Mouse (Mus musculus): ENCODE measurements around the gene Il11ra1.
A peak's percentile ranks its signal among the peaks of the same experiment; 100 is the strongest.
"Not testable (repeated sequence)": the region's sequence is repeated elsewhere in the genome, so short reads cannot be mapped to it uniquely, and the experiment has no call there.

Gene Il11ra1

DNA sequence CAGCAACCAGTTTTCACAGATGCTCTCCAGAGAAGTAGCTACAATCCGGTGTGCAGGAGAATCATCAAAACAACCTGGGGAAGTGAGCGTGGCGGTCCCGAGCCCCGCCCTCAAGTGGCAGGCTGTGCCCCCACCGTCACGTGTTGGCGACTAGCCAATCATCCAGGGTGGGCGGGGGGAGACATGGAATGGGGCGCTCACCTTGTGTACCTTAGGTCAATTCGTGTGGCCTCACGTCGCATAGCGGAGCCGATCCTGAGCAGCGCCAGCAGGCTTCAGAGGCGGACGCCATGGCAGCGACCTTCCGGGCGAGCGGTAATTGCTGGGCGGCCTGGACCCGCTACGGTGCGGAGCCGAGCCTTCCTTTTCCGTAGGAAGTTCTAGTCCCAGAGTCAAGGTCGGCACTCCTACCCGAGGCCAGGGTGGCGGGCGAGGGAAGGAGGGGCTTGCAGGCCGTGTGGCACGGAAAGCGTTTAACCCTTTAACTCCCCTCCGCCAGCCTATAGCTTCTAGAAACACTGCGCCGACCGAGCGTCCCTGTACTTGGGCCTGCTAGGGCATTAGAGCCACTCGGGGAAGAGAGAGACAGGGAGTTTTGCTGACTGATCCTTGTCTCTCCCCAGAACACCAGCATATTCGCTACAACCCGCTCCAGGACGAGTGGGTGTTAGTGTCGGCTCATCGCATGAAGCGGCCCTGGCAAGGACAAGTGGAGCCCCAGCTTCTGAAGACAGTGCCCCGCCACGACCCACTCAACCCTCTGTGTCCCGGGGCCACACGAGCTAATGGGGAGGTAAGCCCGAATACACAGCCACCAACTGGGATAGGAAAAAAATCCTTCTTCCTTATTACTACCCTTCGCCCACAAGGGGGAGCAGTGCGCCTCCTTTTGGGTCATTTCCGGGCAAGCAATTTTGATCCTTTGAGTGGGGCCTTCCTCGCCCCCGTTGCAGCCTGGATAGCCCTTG lies 55.8 kb downstream of the Il11ra1 start, which contains the start of gene Sigmar1:
TSS of gene Sigmar1 (minus strand) at position 820 of the 968 bp plus-strand sequence.
- peak; percentile 83 for DNase-seq (ENCODE audit: low spot score)

DNA sequence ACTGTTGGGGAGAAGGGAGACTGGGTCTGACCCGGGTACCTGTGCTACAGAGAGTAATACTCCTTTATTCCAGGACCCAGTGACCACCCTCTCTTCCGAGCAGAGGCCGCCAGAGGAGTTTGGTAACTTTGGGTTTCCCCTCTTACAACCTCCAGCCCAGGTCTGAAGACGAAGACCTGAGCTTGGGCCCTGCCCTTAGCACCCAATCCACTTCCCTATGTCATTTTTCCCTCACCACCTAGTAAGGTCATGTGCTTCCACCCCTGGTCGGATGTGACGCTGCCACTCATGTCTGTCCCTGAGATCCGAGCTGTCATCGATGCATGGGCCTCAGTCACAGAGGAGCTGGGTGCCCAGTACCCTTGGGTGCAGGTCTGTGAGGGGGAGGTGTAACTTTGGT lies 56.7 kb downstream of the Il11ra1 start:
- DNase-seq (ENCODE audit: low spot score) = no peak

- DNase-seq (ENCODE audit: low spot score) = no peak
Observed at GRCm38 (mm10) chr4:41757321-41757720, 57.5 kb downstream of the Il11ra1 start.

- no peak for DNase-seq (ENCODE audit: low spot score)
Observed at GRCm38 (mm10) chr4:41758021-41758420, 58.2 kb downstream of the Il11ra1 start.

- DNase-seq (ENCODE audit: low spot score) = no peak
Observed at GRCm38 (mm10) chr4:41758701-41759100, 58.9 kb downstream of the Il11ra1 start.

GRCm38 (mm10) chr4:41759206-41759605 lies 59.4 kb downstream of the Il11ra1 start:
- DNase-seq (ENCODE audit: low spot score) = peak; percentile 38

GRCm38 (mm10) chr4:41759656-41760287 lies 60.0 kb downstream of the Il11ra1 start:
- DNase-seq (ENCODE audit: low spot score) = peak; percentile 30

- DNase-seq (ENCODE audit: low spot score) = peak; percentile 91
Observed at GRCm38 (mm10) chr4:41760288-41760721, 60.5 kb downstream of the Il11ra1 start.

GRCm38 (mm10) chr4:41760911-41761310 lies 61.1 kb downstream of the Il11ra1 start:
- no peak for DNase-seq (ENCODE audit: low spot score)

GRCm38 (mm10) chr4:41761680-41762079 lies 61.9 kb downstream of the Il11ra1 start:
- DNase-seq (ENCODE audit: low spot score) = no peak

GRCm38 (mm10) chr4:41762099-41762687 lies 62.4 kb downstream of the Il11ra1 start:
- DNase-seq (ENCODE audit: low spot score) = peak; percentile 17

DNA sequence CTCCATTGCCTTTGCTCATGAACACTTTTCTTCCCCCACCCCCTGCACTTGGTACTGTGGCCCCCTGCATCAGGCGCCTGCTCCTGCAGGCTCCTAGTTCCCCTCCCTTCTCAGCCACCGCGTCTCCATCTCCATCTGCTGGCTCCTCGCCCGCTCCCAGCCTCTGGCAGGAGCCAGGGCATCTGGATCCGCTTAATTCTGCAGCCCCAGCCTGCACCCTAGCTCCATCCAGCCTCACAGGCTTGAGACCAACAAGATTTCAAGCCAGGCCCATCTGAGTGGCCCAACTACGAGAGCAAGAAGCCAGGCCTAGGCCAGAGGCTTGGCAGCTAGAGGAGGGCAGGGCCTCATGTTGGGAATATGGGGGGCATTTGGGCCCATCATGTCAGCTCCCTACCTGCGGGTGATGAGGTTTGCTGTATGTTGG lies 62.9 kb downstream of the Il11ra1 start:
- DNase-seq (ENCODE audit: low spot score) = peak; percentile 60

GRCm38 (mm10) chr4:41763176-41763575 lies 63.4 kb downstream of the Il11ra1 start:
- not testable (repeated sequence) for DNase-seq (ENCODE audit: low spot score)

DNA sequence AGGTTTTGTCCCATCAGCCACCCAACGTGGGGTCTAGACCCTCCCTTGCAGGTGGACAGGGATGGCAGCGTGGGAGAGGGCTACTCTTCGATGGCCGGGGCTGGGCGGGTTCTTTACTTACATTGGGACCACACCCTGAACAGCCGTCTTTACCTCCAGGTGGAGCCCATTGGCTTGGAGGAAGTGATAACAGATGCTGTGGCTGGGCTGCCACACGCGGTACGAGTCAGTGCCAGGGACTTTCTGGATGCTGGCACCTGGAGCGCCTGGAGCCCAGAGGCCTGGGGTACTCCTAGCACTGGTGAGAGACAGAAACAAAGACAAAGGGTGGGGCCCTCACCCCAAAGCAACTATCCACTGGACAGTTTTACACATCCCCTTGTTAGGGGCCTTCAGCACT lies 67.5 kb downstream of the Il11ra1 start:
- DNase-seq (ENCODE audit: low spot score) = not testable (repeated sequence)

GRCm38 (mm10) chr4:41772946-41773345 lies 73.2 kb downstream of the Il11ra1 start:
- not testable (repeated sequence) for DNase-seq (ENCODE audit: low spot score)

GRCm38 (mm10) chr4:41773502-41773901 lies 73.7 kb downstream of the Il11ra1 start:
- peak; percentile 81 for DNase-seq (ENCODE audit: low spot score)

DNA sequence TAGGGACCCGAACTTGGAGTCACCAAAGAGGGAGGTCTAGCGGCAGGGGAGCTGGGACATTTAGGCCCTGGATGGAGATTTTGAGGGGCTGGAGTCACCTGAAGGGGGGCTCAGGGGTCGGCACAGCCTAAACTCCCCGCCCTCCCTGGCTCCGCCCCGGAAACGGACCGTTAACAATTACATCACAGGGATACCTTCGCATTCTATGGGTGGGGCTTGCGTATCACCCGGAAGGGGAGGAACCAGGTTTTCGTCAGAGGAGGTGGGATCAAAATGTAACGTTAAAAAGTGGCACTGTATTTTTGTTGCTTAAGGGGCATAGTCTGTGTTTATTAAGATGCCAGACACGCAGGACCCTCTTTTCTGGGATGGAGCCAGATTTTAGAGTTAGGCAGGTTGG lies 74.2 kb downstream of the Il11ra1 start, which contains the start of gene Ccl27a:
TSS of gene Ccl27a (minus strand) at position 246 of the 400 bp plus-strand sequence.
- DNase-seq (ENCODE audit: low spot score) = peak; percentile 81

DNA sequence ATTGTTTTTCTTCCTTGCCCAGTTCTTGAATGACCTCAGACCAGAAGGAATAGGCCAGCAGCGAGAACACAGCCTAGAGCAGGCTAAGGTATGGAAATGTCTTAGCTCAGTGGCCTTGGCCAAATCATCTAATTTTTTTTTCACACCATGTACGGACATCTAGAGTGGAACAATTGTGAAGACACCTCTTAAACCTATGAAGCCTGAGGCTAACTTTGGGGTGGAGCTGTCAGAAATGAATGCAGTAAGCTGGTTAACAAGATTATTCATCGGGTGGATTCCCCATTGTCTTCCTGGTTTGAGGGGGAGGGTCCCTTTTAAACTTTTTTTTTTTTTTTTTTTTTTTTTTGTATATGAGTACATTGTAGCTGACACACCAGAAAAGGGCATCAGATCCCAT lies 74.7 kb downstream of the Il11ra1 start:
- DNase-seq (ENCODE audit: low spot score) = not testable (repeated sequence)

DNA sequence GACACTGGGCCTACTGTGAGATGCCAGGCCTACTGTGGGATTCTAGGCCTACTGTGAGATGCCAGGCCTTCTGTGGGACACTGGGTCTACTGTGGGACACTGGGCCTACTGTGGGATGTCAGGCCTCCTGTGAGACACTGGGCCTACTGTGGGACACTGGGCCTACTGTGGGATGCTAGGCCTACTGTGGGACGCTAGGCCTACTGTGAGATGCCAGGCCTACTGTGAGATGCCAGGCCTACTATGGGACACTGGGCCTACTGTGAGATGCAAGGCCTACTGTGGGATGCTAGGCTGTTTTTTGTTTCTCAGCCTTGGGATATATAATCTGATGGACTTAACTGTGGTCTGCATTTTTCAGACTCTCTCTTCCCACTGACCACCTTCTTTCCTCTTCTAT lies 76.1 kb downstream of the Il11ra1 start:
- not testable (repeated sequence) for DNase-seq (ENCODE audit: low spot score)

DNA sequence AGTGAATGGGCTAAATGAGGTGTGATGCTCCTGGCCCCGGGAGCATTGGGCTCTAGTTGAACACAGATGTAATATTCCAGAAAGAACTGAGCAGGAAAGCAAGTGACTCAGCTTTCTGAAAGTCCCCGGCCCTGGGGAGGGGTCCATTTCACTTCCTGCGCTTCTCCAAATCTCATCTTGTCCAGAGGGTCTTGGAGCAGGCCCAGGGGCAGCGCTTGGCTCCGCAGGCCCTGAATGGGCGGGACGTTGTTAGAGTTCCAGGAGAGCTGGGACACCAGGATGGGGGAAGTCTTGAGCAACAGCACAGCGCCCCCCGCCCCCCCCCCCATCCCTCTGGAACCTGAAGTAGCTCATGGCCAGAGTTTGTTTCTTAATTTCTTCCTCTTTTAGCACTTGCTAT lies 81.5 kb downstream of the Il11ra1 start:
- not testable (repeated sequence) for DNase-seq (ENCODE audit: low spot score)

- DNase-seq (ENCODE audit: low spot score) = not testable (repeated sequence)
Observed at GRCm38 (mm10) chr4:41781748-41782485, 82.1 kb downstream of the Il11ra1 start.

- not testable (repeated sequence) for DNase-seq (ENCODE audit: low spot score)
Observed at GRCm38 (mm10) chr4:41782711-41783110, 82.9 kb downstream of the Il11ra1 start.

All from ovary, postnatal 36 days (tissue).